Mouse (Mus musculus) telencephalon, adult 2 months (tissue): ENCODE results near the gene Rgmb.

Experiments used
- DNase-seq: peaks from one replicate; pipeline ENCODE4 v3.0.0-alpha.2; 2011; ENCODE audit warnings: low read depth, low spot score

Gene Rgmb

DNA sequence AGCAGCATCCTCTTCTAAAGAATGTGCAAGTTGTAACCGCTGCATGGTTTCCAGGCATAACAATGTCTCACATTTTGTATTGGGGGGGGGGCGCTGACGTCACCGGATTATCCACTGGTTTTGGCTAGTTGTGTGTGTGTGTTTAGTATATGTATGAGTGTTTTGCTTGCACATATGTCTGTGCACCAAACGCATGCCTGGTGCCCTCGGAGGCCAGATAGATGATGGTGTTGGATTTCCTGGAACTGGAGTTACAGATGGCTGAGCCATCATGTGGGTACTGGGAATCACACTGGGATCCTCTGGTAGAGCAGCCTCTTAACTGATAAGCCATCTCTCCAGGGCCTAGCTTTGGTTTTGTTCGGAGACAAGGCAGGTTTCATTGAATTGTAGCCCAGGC is 8.5 kb downstream of the Rgmb start:
- DNase-seq: no peak

DNA sequence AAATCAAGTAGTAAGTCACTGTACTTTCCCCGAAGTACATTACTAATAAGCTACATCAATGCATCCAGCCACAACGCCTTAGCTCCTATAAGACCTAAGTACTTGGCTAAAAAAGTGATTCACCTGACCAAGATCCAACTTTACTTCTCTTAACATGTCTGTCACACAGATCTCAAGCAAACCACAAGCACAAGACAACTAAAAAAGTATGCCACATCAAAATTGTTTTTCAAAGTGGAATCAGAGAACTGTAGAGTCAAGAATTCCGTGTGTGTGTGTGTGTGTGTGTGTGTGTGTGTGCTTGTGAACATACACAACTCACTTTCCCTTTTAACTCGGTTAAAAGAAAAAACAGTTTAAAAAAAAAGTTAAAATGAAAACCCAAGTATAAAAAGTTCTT is 9.1 kb downstream of the Rgmb start:
- no peak for DNase-seq

DNA sequence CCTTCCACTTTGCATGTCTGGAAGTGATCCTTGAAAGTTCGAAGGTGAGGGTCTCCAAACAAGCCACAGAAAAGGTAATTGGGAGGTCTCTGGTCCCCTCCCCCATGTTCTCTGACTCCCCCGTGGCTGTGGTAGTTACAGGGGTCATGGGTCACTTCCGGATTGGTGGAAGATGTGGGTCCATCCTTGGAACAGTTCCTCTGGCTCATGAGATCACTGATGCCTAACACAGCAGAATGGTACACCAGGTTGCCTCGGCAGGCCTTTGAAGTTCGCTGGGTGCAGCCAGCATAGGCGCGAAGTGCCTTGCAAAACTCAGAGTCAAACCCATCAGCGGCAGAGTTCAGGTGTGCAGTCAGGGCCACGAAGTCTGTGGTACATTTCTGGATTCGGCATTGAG is 10.1 kb downstream of the Rgmb start:
- DNase-seq: no peak

DNA sequence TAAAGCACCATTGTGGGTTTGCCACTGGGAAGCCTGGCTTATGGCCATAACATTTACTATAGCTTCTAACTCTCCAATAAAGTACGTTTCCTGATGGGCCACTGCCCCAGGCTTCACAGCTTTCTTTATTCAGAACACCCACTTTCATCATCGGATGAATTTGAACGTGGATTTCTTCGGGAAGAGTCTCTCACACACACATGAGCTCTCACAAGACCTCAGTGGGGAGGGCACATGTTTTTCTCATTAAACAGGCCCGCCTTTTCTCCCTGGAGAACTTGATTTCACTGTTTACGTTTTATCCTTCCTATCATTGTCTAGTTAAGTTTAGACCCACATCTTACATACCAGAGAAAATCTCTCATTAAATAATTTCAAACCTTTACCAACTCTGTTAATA is 10.7 kb downstream of the Rgmb start:
- no peak for DNase-seq

DNA sequence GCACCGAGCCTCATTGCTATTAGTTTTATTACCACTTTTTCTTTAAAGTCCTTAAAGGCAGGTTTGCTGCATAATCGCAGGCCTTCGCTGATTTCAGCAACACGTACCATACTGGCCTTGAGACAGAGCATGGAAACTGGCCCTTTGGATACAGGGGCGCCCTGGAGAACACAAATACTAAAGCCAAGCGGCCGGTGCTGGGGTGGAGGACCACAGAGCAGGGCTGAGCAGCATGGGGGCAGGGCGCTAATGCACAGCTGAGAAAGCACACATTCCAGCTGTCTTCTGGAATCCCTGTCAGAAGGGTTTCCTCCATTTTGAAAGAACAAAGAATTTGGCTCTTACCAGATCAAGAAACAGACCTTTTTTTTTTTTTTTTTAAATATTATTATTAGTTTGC is 12.5 kb downstream of the Rgmb start:
- DNase-seq: no peak

DNA sequence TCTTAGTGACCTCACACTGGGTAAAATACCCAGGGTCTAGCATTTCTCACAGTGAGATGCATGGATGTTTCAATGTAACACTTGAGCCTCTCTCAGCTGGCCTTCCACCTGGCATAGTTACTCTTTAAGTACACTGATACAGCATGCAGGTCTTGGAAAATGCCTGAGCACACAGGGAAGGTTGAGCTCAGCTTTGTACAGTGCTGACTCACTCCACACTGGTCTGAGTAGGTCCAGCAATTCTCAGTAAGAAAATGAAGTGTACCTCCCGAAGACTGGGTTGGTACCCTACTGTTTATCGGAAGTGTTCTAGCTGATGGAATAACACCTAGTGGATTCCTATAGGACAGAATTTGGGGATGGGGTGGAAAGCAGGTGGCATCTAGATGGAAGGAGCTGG is 13.2 kb downstream of the Rgmb start:
- no peak for DNase-seq

DNA sequence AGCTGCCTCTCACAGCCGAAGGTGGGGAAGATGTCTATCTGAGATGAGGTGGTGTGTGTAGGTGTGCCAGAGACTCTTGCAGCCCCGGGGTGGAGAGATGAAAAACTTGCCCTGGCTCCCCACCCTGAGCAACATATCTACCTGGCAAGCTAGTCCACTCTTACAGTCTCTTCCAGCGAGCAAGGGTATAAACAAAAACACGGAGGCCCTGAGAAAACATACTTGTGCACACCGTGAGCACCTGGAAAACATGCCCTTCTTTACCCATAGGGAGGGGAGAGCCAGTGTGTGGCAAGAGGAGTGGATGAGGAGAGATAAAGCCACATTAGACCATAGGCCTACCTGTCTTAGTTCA is 13.8 kb downstream of the Rgmb start:
- no peak for DNase-seq

DNA sequence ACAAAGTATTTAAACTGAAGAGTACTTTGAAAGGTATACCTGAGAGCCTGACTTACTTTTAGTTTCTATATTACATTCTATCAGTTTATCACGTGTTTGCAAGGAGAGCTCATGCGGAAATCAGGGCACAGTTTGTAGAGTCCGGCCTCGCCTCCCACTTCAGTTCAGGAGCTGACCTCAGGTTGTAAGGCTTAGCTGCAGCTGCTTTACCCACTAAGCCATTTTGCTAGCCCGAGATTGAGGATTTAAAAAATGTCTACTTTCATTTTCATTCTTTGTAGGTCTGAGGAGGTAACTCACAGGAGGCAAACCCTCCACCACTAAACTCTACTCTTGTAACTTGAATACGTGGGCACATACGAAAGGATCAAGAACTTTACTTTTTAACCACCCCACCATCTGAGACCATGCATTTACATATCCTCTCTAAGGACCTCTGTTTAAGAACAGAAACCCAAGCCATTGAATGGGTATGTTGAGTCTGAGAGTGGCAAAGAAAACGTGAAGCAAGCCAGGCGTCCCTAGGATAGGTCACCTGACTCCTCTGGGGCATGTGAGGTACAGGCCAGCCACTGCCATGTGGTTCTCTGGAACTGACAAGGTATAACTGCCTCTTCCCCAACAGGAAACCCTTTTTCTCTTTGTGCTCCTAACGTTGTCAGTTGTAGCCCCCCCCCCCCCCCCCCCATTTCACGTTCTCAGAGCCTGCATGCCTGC is 14.3 kb downstream of the Rgmb start:
- no peak for DNase-seq

DNA sequence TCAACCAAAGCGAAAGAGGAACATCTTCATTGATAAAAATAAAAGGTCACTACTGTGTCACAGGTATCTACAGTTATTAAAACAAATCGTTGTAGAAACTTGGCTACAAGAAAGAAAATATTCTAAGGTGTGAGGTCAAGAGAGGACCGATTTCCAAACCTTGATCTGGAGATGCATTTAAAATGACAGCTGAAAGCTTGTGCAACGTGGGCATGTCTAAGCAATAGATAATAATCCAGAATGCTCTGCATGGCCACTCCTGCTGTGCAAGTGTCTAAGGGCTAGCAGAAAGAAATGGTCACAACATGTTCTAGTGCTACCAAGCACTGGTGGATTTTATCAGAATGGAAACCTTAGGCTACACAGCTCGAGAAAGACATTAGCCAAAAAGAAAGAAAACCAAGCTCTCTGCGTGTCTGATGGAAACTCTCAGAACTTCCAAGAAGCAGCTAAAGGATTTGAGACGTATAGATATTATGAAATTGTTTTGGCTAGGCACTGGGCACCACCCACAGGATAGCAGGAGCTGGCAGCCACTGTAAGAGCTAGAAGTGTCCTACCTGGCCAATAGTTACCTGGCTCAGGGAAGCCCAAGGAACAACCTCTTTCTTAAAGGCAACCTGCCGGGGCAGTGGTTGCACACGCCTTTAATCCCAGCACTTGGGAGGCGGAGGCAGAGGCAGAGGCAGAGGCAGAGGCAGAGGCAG is 15.4 kb downstream of the Rgmb start:
- DNase-seq: no peak

DNA sequence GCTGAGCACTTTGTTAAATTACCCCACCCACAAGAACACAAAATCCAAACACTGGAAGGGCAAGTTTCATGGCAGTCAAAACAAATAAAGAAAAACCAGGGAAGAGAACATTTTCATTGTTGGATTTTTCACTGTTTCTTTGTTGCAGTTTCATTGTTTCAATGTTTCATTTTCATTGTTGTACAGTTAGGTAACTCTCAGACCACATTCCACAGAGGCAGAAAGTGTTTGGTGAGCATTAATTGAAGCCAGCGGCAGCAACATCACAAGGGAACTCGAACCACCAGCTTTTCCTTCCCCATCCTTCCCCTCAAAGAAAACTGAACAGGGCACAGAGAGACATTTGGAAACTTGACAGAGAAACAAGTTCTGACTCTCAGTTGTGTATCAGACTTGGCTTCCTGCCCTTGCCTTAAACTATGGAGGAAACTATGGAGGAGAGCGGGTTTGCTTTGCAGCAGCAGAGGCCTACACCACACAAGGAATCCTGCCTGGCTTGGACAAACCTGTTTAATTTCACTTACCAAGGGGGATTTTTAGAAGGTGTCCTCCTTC is 17.1 kb downstream of the Rgmb start:
- no peak for DNase-seq

DNA sequence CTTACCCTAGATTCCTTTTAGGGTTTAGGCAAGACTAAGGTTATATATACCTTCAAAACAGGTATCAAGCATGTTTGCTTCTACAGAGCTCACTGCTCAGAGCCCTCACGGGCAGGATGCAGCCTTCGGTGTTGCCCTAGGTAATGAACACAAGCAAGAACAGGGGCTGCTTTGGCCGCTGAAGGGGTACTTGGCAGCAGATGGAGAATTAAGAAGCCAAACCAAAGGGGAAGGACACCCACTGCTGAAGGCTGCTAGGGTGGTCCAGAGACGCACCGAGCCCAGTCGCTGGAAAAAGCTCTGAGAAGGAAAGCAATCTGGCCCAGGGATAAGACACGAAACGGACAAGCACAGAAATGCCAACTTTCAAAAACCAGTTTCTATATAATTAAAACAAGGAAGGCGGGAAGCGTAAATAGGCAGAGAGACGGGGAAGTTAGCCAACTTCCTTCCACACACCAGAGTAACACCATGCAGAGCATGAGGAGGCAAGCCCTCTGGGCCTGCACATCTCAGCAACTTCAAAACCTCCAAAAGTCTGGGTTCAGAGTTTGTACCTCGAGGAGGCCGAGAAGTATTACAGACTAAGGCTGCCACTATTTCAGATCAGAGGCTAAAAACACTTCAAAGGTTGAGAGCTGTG is 18.6 kb downstream of the Rgmb start:
- no peak for DNase-seq

DNA sequence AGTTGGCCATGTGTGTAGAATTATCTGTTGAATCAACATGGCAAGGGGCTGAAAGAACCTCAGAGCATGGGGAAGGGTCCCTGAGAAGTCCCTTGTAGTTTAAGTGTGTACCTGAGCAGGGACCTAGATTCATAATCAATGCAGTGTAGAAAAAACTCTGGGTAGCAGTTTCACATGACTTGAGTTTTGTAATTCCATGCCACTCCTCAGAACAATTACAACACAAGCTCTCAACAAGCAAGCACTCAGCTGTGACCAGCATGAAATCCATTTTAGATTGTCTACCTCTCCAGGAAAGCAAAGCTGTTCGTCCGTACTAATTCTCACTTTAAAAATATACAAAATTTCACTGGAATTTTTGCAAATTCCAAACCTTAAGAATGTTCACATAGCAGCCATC is 20.9 kb downstream of the Rgmb start:
- no peak for DNase-seq

DNA sequence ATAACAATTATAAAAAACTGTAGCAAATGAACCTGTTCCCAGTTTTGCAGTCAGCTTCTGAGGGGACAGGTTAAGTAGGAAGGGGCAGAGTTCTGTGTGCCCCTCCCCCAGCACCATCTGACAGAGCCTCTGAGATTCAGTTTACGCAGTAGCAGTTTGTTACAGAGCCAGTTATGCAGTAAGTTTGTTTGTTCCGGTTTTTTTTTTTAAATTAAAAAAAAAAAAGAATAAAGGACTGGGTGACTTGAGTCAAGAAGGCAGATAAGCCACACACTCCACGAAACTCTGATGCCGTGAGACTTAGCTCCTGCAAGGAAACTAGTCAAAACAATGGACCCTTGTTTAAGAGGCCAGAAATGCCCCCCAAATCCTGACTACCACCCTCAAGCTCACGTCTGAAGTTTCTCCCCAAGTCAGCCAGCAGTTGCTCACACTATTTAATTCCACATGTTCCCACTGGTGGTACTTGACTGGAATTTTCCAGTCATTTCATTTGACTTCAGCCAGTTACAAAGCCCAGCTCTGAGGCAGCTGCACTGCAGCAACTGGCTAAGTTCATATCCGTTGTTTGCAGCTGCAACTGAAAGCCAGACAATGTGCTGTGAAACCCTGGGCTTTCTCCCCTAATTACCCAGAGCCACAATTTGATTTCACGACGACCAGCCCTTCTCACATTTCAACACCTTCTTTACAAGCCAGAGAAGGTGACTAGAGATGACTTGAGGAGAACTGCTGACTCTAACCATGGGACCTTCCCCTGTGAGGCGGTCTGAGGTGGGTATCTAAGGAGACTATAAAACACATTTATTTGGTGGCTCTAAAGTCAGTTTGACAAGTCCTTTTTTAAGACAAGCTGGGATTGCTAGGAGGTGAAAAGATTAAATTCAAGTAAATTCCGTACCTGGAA is 22.1 kb downstream of the Rgmb start:
- DNase-seq: no peak

DNA sequence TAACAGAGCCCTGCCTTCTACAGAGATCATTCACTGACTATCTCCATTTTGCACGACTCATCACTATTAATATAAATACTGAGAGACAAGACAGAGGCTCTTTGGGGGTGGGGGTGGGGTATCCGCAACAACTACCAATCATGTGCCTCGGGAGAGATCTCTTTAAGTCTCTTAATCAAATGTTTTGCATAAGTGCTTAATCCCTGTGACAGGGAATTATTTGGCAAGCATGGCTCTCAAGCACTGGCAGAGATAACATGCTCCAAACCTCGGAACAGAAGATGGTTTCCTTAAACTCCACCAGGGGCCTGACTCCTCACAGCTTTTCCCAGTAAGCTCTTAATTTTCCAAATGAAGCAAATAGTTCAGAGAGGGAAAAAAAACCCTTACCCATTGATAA is 22.8 kb downstream of the Rgmb start:
- no peak for DNase-seq

DNA sequence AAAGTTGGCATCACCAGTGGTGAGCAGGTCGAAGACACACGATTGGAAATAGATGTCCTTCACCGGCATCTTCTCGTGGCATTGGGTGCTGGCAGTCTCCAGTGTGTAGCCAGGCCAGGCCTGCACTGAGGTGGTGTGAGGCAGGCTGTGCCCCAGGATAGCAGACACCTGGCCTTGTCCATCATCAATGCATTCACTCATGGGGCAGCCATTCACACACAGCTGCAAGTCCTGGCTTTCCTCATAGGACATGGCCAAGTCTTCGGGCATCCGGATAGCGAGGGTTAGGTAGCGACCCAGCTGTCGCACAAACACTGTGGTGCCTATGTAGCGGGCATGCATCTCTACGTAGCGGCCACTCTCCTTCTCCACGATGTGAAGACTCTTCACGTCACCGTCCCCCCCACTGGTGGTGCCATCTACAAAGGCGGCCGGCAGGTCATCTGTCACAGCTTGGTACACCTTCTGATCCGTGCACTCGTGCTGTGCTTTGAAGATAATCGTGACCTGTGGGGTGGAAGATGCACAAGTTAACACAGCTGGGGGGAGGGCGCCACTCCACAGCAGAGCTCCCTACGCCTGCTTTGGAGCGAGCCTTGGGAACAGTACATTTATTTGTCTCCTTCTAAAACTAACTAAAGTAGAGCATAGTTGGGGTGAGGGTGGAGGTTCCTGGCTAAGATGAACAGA is 23.4 kb downstream of the Rgmb start:
- no peak for DNase-seq

DNA sequence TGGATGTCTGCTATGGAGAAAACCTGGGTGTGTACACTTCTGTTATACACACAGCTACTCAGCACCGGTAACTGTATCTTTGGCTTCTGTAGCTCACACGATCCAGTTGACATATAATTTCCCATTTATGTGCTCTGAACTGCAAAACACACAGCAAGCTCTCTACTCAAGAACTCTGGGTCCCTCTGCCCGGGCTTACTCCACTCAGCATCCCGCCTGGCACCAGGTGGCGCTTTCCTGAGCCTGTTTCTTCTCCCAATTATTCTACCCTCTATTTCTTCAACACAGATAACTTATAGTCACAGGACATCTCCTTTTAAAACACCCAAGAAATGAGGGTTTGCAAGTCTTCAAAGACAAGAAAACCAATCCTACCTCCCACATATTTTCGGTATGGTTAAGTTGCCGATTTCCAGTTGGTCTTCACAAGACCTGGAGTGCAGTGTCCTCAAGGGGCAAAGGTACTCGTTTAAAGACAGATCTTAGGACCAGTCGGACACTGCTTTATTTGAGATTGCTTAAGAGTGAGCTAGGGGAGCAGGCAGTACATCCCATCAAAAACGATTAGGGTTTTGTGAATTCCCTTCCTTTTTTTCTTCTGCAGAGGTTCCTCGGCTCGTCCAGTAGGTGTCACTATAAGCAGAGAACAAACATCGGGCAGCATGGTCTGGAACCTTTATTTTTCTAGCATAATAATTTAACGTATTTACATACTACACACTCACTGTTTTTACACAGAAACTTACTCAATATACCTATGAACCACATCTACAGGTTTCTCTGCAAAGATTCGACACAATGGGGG is 26.6 kb downstream of the Rgmb start:
- no peak for DNase-seq

DNA sequence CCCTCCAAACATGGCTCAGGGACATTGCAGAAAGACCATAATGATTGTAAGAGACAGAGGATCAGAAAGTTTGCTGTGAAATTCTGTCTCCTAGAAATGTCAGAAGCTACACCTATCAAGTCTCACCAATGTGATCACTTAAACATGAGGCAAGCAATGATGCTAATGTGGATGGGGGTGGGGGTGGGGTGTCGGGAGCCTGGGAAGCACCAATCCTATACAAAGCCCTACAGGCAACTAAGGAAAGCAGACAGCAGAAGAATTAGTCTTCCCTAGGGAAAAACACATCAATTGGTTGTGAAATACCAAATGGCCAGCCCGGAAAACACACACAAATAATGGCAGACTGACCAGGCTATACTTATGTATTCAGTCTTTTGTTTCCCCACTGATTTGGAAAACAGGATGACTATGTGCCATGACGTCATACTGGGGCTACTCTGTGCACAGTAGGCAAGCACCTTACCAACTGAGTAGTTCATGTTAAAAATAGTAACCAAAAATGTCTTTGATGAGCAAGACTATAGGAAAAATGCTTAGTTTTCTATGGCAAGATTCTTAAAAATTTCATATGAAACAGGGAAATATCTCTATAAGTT is 31.5 kb downstream of the Rgmb start:
- no peak for DNase-seq

DNA sequence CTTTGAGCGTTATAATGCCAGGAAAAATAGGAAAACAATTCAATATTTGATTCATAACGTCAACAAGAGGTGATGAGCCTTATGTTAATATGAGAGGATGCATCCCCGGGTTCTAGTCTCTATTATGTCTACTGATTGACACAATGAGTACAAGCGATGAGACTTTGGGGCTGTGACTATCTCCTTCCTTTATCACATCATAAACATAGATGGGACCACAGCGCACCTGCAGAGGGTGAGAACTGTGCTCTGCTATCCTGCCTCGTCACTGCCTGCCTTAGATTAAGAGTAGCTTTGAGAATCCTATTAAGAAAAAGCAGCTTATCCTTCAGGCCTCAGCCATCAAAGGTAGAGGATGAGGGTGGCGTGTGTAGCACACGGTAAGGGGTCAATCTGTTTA is 40.1 kb downstream of the Rgmb start:
- DNase-seq: no peak

DNA sequence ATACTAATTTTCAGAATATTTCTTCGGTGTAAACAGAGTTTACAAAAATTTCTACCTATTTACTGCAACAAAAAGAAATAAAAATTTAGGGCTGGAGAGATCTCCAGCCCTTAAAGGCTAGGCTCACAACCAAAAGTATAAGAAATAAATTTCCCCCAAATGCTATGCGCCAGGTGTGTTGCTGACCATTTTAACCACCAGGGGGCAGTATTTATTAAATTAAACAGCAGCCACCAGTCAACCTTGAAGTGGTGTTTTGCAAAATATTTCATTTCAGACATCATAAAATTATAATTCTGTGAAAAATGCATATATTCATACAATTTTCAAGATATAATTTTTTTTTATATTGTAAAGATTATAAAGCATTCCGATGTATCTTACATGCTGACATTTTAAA is 43.8 kb downstream of the Rgmb start:
- no peak for DNase-seq

DNA sequence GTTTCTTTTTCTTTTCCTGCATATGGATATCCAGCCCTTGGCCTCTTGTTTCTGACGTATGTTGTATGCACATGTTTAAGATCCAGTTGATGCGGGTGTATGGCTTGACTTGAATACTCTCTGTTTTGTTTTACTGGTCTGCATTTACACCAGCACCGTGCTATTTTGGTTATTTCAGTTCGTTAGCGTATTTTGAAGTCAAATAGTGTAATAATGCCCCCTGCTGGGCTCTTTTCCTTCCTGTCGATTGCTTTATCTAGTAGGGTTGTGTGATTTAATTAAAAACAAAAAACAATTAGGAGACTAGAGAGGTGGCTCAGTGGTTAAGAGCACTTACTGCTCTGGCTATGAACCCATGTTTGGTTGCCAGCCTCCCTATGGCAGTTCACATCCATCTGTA is 52.9 kb downstream of the Rgmb start:
- DNase-seq: no peak
